Mouse (Mus musculus): ENCODE measurements around the gene Rnaseh2c. TPM values are rescaled to one million over a fixed set of nuclear protein-coding genes. Genes with fewer than 3 reads are reported as not detected.

Rnaseh2c gene
- polyA plus RNA-seq, 1 experiment from 2014 or later: 148 TPM

GRCm38 (mm10) chr19:5632120-5632519, 30.4 kb downstream of the Rnaseh2c start:
- Histone ChIP-seq H3K4me2 (replicated peaks; ENCODE audit: low read depth, low read length) (no peak overlapping the region), H3K9ac (ENCODE audit: low read depth, low read length) (no peak overlapping the region), H3K9me3 (ENCODE audit: control insufficient read depth, low read length) (no peaks in the 10 kb centered on the region), H3K4me3 (ENCODE audit: low read depth, low read length) (no peak overlapping the region), H3K4me1 (replicated peaks; ENCODE audit: control insufficient read depth, insufficient read depth, low read length) (peaks cover 3% of the 10 kb centered on the region; the same call in 1 of the 2 replicates), H3K27ac (ENCODE audit: low read depth, low read length) (no peak overlapping the region), H3K27me3 (ENCODE audit: control insufficient read depth, insufficient read depth, low read length) (no peaks in the 10 kb centered on the region), H3K36me3 (ENCODE audit: control insufficient read depth, insufficient read depth, low read length) (no peaks in the 10 kb centered on the region)
- 80% methylated on average over 9 of the region's 9 CpGs for WGBS
- DNase-seq (ENCODE audit: low spot score) (no peak), ATAC-seq (ENCODE audit: low FRiP score) (no peak)

GRCm38 (mm10) chr19:5636036-5636570, 34.4 kb downstream of the Rnaseh2c start:
- DNase-seq (ENCODE audit: low spot score) (no peak), ATAC-seq (ENCODE audit: low FRiP score) (no peak)
- Histone ChIP-seq H3K4me3 (ENCODE audit: low read depth, low read length) (no peak overlapping the region), H3K9ac (ENCODE audit: low read depth, low read length) (no peak overlapping the region), H3K27ac (ENCODE audit: low read depth, low read length) (no peak overlapping the region), H3K9me3 (ENCODE audit: control insufficient read depth, low read length) (no peaks in the 10 kb centered on the region), H3K36me3 (ENCODE audit: control insufficient read depth, insufficient read depth, low read length) (no peaks in the 10 kb centered on the region), H3K4me2 (replicated peaks; ENCODE audit: low read depth, low read length) (no peak overlapping the region), H3K4me1 (replicated peaks; ENCODE audit: control insufficient read depth, insufficient read depth, low read length) (peaks cover 3% of the 10 kb centered on the region; the same call in 1 of the 2 replicates), H3K27me3 (ENCODE audit: control insufficient read depth, insufficient read depth, low read length) (no peaks in the 10 kb centered on the region)
- 82% methylated on average over 7 of the region's 7 CpGs for WGBS

GRCm38 (mm10) chr19:5636571-5637041, 34.9 kb downstream of the Rnaseh2c start:
- H3K4me3 ChIP-seq (ENCODE audit: low read depth, low read length): peak overlapping the region; percentile 80
- DNase-seq (ENCODE audit: low spot score) (no peak), ATAC-seq (ENCODE audit: low FRiP score) (no peak)
- WGBS: 46% methylated on average over 12 of the region's 12 CpGs
- H3K4me1 ChIP-seq (replicated peaks; ENCODE audit: control insufficient read depth, insufficient read depth, low read length): peaks cover 3% of the 10 kb centered on the region; the same call in 1 of the 2 replicates
- H3K27me3 ChIP-seq (ENCODE audit: control insufficient read depth, insufficient read depth, low read length): no peaks in the 10 kb centered on the region
- peaks cover 5% of the 10 kb centered on the region; the same call in 1 of the 2 replicates for H3K36me3 ChIP-seq (ENCODE audit: control insufficient read depth, insufficient read depth, low read length)
- H3K9ac ChIP-seq (ENCODE audit: low read depth, low read length): peak overlapping the region; percentile 94
- H3K9me3 ChIP-seq (ENCODE audit: control insufficient read depth, low read length): no peaks in the 10 kb centered on the region
- peak overlapping the region; percentile 98 for H3K4me2 ChIP-seq (replicated peaks; ENCODE audit: low read depth, low read length)
- peak overlapping the region; percentile 83 for H3K27ac ChIP-seq (ENCODE audit: low read depth, low read length)

- Histone ChIP-seq H3K27me3 (ENCODE audit: control insufficient read depth, insufficient read depth, low read length) (no peaks in the 10 kb centered on the region), H3K27ac (ENCODE audit: low read depth, low read length) (peak within 1 kb of the TSS; percentile 83), H3K9me3 (ENCODE audit: control insufficient read depth, low read length) (no peaks in the 10 kb centered on the region), H3K4me1 (replicated peaks; ENCODE audit: control insufficient read depth, insufficient read depth, low read length) (peaks cover 3% of the 10 kb centered on the region; the same call in 1 of the 2 replicates), H3K4me3 (ENCODE audit: low read depth, low read length) (peak within 1 kb of the TSS; percentile 80), H3K9ac (ENCODE audit: low read depth, low read length) (peak within 1 kb of the TSS; percentile 94), H3K4me2 (replicated peaks; ENCODE audit: low read depth, low read length) (peak within 1 kb of the TSS; percentile 98), H3K36me3 (ENCODE audit: control insufficient read depth, insufficient read depth, low read length) (peaks cover 5% of the 10 kb centered on the region; the same call in 1 of the 2 replicates)
- ATAC-seq (ENCODE audit: low FRiP score) (peak; percentile 86), DNase-seq (ENCODE audit: low spot score) (peak; percentile 91)
- under 1% methylated on average over 74 of the region's 109 CpGs for WGBS
These were observed 35.7 kb downstream of the Rnaseh2c start, which contains the start of gene Rela for GRCm38 (mm10) chr19:5637069-5638047. Gene Rela, plus strand, starts transcription at chr19:5637483.

GRCm38 (mm10) chr19:5638416-5639005, 36.8 kb downstream of the Rnaseh2c start:
- ATAC-seq (ENCODE audit: low FRiP score): no peak
- peaks cover 5% of the 10 kb centered on the region; the same call in 1 of the 2 replicates for H3K36me3 ChIP-seq (ENCODE audit: control insufficient read depth, insufficient read depth, low read length)

GRCm38 (mm10) chr19:5640339-5640738, 38.7 kb downstream of the Rnaseh2c start:
- no peaks in the 10 kb centered on the region for H3K9me3 ChIP-seq (ENCODE audit: control insufficient read depth, low read length)
- H3K4me2 ChIP-seq (replicated peaks; ENCODE audit: low read depth, low read length): no peak overlapping the region
- H3K9ac ChIP-seq (ENCODE audit: low read depth, low read length): no peak overlapping the region
- no peak overlapping the region for H3K4me3 ChIP-seq (ENCODE audit: low read depth, low read length)
- ATAC-seq (ENCODE audit: low FRiP score): no peak
- peaks cover 5% of the 10 kb centered on the region; the same call in 1 of the 2 replicates for H3K36me3 ChIP-seq (ENCODE audit: control insufficient read depth, insufficient read depth, low read length)
- no peak for DNase-seq (ENCODE audit: low spot score)
- 74% methylated on average over 9 of the region's 9 CpGs for WGBS
- no peak overlapping the region for H3K27ac ChIP-seq (ENCODE audit: low read depth, low read length)
- H3K27me3 ChIP-seq (ENCODE audit: control insufficient read depth, insufficient read depth, low read length): no peaks in the 10 kb centered on the region
- H3K4me1 ChIP-seq (replicated peaks; ENCODE audit: control insufficient read depth, insufficient read depth, low read length): peaks cover 3% of the 10 kb centered on the region; the same call in 1 of the 2 replicates

More at GRCm38 (mm10) chr19:5638416-5639005, 36.8 kb downstream of the Rnaseh2c start:
- 94% methylated on average over 18 of the region's 18 CpGs for WGBS
- H3K27me3 ChIP-seq (ENCODE audit: control insufficient read depth, insufficient read depth, low read length): no peaks in the 10 kb centered on the region
- H3K4me3 ChIP-seq (ENCODE audit: low read depth, low read length): peak overlapping the region; percentile 80
- H3K9me3 ChIP-seq (ENCODE audit: control insufficient read depth, low read length): no peaks in the 10 kb centered on the region
- peaks cover 3% of the 10 kb centered on the region; the same call in 1 of the 2 replicates for H3K4me1 ChIP-seq (replicated peaks; ENCODE audit: control insufficient read depth, insufficient read depth, low read length)
- H3K9ac ChIP-seq (ENCODE audit: low read depth, low read length): peak overlapping the region; percentile 94; the same call in 1 of the 2 replicates
- DNase-seq (ENCODE audit: low spot score): no peak
- no peak overlapping the region for H3K27ac ChIP-seq (ENCODE audit: low read depth, low read length)
- peak overlapping the region; percentile 98 for H3K4me2 ChIP-seq (replicated peaks; ENCODE audit: low read depth, low read length)

GRCm38 (mm10) chr19:5641021-5641420, 39.3 kb downstream of the Rnaseh2c start:
- Histone ChIP-seq H3K27ac (ENCODE audit: low read depth, low read length) (no peak overlapping the region), H3K9ac (ENCODE audit: low read depth, low read length) (no peak overlapping the region), H3K36me3 (ENCODE audit: control insufficient read depth, insufficient read depth, low read length) (peaks cover 5% of the 10 kb centered on the region; the same call in 1 of the 2 replicates), H3K9me3 (ENCODE audit: control insufficient read depth, low read length) (no peaks in the 10 kb centered on the region), H3K4me3 (ENCODE audit: low read depth, low read length) (no peak overlapping the region), H3K4me2 (replicated peaks; ENCODE audit: low read depth, low read length) (no peak overlapping the region), H3K4me1 (replicated peaks; ENCODE audit: control insufficient read depth, insufficient read depth, low read length) (peaks cover 3% of the 10 kb centered on the region; the same call in 1 of the 2 replicates), H3K27me3 (ENCODE audit: control insufficient read depth, insufficient read depth, low read length) (no peaks in the 10 kb centered on the region)
- DNase-seq (ENCODE audit: low spot score): no peak
- 93% methylated on average over 17 of the region's 17 CpGs for WGBS
- no peak for ATAC-seq (ENCODE audit: low FRiP score)

GRCm38 (mm10) chr19:5641641-5642040, 40.0 kb downstream of the Rnaseh2c start:
- H3K9ac ChIP-seq (ENCODE audit: low read depth, low read length): no peak overlapping the region
- 92% methylated on average over 8 of the region's 8 CpGs for WGBS
- H3K4me3 ChIP-seq (ENCODE audit: low read depth, low read length): no peak overlapping the region
- H3K36me3 ChIP-seq (ENCODE audit: control insufficient read depth, insufficient read depth, low read length): peaks cover 7% of the 10 kb centered on the region; the same call in 1 of the 2 replicates
- peaks cover 2% of the 10 kb centered on the region; the same call in 1 of the 2 replicates for H3K4me1 ChIP-seq (replicated peaks; ENCODE audit: control insufficient read depth, insufficient read depth, low read length)
- no peaks in the 10 kb centered on the region for H3K27me3 ChIP-seq (ENCODE audit: control insufficient read depth, insufficient read depth, low read length)
- H3K4me2 ChIP-seq (replicated peaks; ENCODE audit: low read depth, low read length): no peak overlapping the region
- ATAC-seq (ENCODE audit: low FRiP score): no peak
- no peak overlapping the region for H3K27ac ChIP-seq (ENCODE audit: low read depth, low read length)
- no peak for DNase-seq (ENCODE audit: low spot score)
- H3K9me3 ChIP-seq (ENCODE audit: control insufficient read depth, low read length): no peaks in the 10 kb centered on the region
